Mouse (Mus musculus) myocyte (in vitro differentiated cells): ENCODE data around the gene Gm20489. TPM values are rescaled to one million over a fixed set of nuclear protein-coding genes. Genes with fewer than 3 reads are reported as not detected.

Source experiments
- H3K27me3 ChIP-seq: one replicate; pipeline ENCODE4 v1.6.1; 2011; ENCODE audit not compliant: control insufficient read depth, insufficient read depth, insufficient read length
- H3K36me3 ChIP-seq: one replicate; pipeline ENCODE4 v1.6.1; 2011; ENCODE audit not compliant: control insufficient read depth, insufficient read depth
- H3K4me2 ChIP-seq: one replicate; pipeline ENCODE4 v1.6.1; 2011; ENCODE audit warnings: low read depth, control low read depth
- H3K4me3 ChIP-seq: one replicate; pipeline ENCODE4 v1.5.1; 2011; ENCODE audit warnings: mild to moderate bottlenecking, control low read depth, moderate library complexity
- H3K79me2 ChIP-seq: one replicate; pipeline ENCODE4 v1.6.1; 2011; ENCODE audit not compliant: control insufficient read depth, insufficient read depth
- H3ac ChIP-seq: one replicate; pipeline ENCODE4 v1.6.1; 2011; ENCODE audit not compliant: control insufficient read depth, insufficient read length
- CEBPB ChIP-seq: IDR thresholded peaks from 2 replicates; pipeline ENCODE4 v1.6.1; 2011; ENCODE audit warnings: mild to moderate bottlenecking, moderate library complexity; ENCODE audit not compliant: poor library complexity, insufficient read depth, severe bottlenecking
- E2F4 ChIP-seq: IDR thresholded peaks from one replicate; pipeline ENCODE4 v1.6.1; 2011; ENCODE audit warnings: mild to moderate bottlenecking, control low read depth, moderate library complexity; ENCODE audit not compliant: insufficient read depth
- MAX ChIP-seq: IDR thresholded peaks from one replicate; pipeline ENCODE4 v1.6.1; 2011; ENCODE audit warnings: low read depth, mild to moderate bottlenecking, control low read depth
- MYOD1 ChIP-seq, 3 experiments: IDR thresholded peaks; one replicate each; pipeline ENCODE4 v1.6.1; 2011; ENCODE audit warnings: control low read depth in 2 of 3, low read depth in 2 of 3, mild to moderate bottlenecking in 2 of 3, moderate library complexity in 1 of 3; ENCODE audit not compliant: insufficient read length in 2 of 3, control insufficient read depth in 1 of 3
- MYOG ChIP-seq, 3 experiments: IDR thresholded peaks; one replicate each; pipeline ENCODE4 v1.6.1; 2011; ENCODE audit warnings: control low read depth in 2 of 3, low read depth in 2 of 3, mild to moderate bottlenecking in 2 of 3; ENCODE audit not compliant: insufficient read length in 2 of 3, control insufficient read depth in 1 of 3, insufficient read depth in 1 of 3
- POLR2A ChIP-seq: IDR thresholded peaks from one replicate; pipeline ENCODE4 v1.6.1; 2011; ENCODE audit warnings: low read depth, mild to moderate bottlenecking, control low read depth, moderate library complexity; ENCODE audit not compliant: insufficient read length
- POLR2AphosphoS2 ChIP-seq: IDR thresholded peaks from one replicate; pipeline ENCODE4 v1.6.1; 2011; ENCODE audit warnings: low read depth, control low read depth; ENCODE audit not compliant: insufficient read length
- REST ChIP-seq: IDR thresholded peaks from one replicate; pipeline ENCODE4 v1.6.1; 2011; ENCODE audit warnings: mild to moderate bottlenecking, control low read depth, moderate library complexity; ENCODE audit not compliant: insufficient read depth, insufficient read length
- SRF ChIP-seq: IDR thresholded peaks from one replicate; pipeline ENCODE4 v1.6.1; 2011; ENCODE audit warnings: low read depth; ENCODE audit not compliant: control insufficient read depth, insufficient read length
- TCF12 ChIP-seq: IDR thresholded peaks from one replicate; pipeline ENCODE4 v1.6.1; 2011; ENCODE audit warnings: mild to moderate bottlenecking, control low read depth; ENCODE audit not compliant: poor library complexity, insufficient read depth, severe bottlenecking
- TCF3 ChIP-seq: IDR thresholded peaks from one replicate; pipeline ENCODE4 v1.6.1; 2011; ENCODE audit warnings: low read depth, control low read depth; ENCODE audit not compliant: insufficient read length
- USF1 ChIP-seq: IDR thresholded peaks from one replicate; pipeline ENCODE4 v1.6.1; 2011; ENCODE audit warnings: low read depth, mild to moderate bottlenecking, control low read depth, moderate library complexity
- polyA plus RNA-seq: library from polyadenylated mRNA; unstranded; fragments of >200 nt; fragmentation: generic; extraction: Trizol; gene quantifications from one replicate; pipeline ENCODE4 v1.2.1, GENCODE M21; 2012; ENCODE audit warnings: missing spikeins

Gm20489 gene
- polyA plus RNA-seq: not detected

GRCm38 (mm10) chrX:101268755-101269124 lies at the start of gene Gm20489:
Gene Gm20489, minus strand, starts transcription at chrX:101269023.
- H3K4me2 ChIP-seq: peak within 1 kb of the TSS; percentile 12
- no peaks in the 10 kb centered on the region for H3K27me3 ChIP-seq
- no peak for TF ChIP-seq TCF3
- TF ChIP-seq USF1: no peak
- TF ChIP-seq CEBPB: no peak
- no peak for TF ChIP-seq REST
- TF ChIP-seq TCF12: no peak
- no peak for TF ChIP-seq MYOG (IDR thresholded peaks at IDR 0.05; ENCODE audit: control insufficient read depth in 1 of 3, insufficient read depth in 1 of 3, insufficient read length in 2 of 3, low read depth in 2 of 3)
- no peak for TF ChIP-seq MYOD1 (IDR thresholded peaks at IDR 0.05; ENCODE audit: control insufficient read depth in 1 of 3, insufficient read length in 2 of 3, low read depth in 2 of 3)
- no peak for TF ChIP-seq E2F4
- no peak for TF ChIP-seq POLR2AphosphoS2
- TF ChIP-seq MAX: no peak
- no peak for TF ChIP-seq POLR2A
- TF ChIP-seq SRF: no peak
- H3K79me2 ChIP-seq: no peaks in the 10 kb centered on the region
- no peak within 1 kb of the TSS for H3K4me3 ChIP-seq
- no peak within 1 kb of the TSS for H3ac ChIP-seq
- no peaks in the 10 kb centered on the region for H3K36me3 ChIP-seq

- Histone ChIP-seq H3K4me3 (no peak overlapping the region), H3K36me3 (no peaks in the 10 kb centered on the region), H3K27me3 (peaks cover 4% of the 10 kb centered on the region), H3K4me2 (no peak overlapping the region), H3K79me2 (no peaks in the 10 kb centered on the region), H3ac (no peak overlapping the region)
- TF ChIP-seq CEBPB: no peak
These were observed 45.0 kb upstream of the Gm20489 start for GRCm38 (mm10) chrX:101313625-101314359.

- H3K36me3 ChIP-seq: no peaks in the 10 kb centered on the region
- no peak overlapping the region for H3K4me3 ChIP-seq
- no peak overlapping the region for H3ac ChIP-seq
- H3K79me2 ChIP-seq: no peaks in the 10 kb centered on the region
- peaks cover 4% of the 10 kb centered on the region for H3K27me3 ChIP-seq
- TF ChIP-seq SRF (no peak), CEBPB (no peak), MYOG (IDR thresholded peaks at IDR 0.05; ENCODE audit: control insufficient read depth in 1 of 3, insufficient read depth in 1 of 3, insufficient read length in 2 of 3, low read depth in 2 of 3) (no peak), REST (no peak), POLR2AphosphoS2 (no peak), MYOD1 (IDR thresholded peaks at IDR 0.05; ENCODE audit: control insufficient read depth in 1 of 3, insufficient read length in 2 of 3, low read depth in 2 of 3) (no peak), USF1 (no peak), POLR2A (no peak), TCF3 (no peak), E2F4 (no peak)
- no peak overlapping the region for H3K4me2 ChIP-seq
These were observed 40.5 kb upstream of the Gm20489 start for GRCm38 (mm10) chrX:101309299-101309698.

- no peak for TF ChIP-seq REST
- no peak for TF ChIP-seq MYOG (IDR thresholded peaks at IDR 0.05; ENCODE audit: control insufficient read depth in 1 of 3, insufficient read depth in 1 of 3, insufficient read length in 2 of 3, low read depth in 2 of 3)
- TF ChIP-seq TCF3: no peak
- TF ChIP-seq POLR2AphosphoS2: no peak
- no peak for TF ChIP-seq CEBPB
- Histone ChIP-seq H3K27me3 (no peaks in the 10 kb centered on the region), H3K4me2 (no peak overlapping the region), H3ac (no peak overlapping the region), H3K79me2 (no peaks in the 10 kb centered on the region), H3K4me3 (no peak overlapping the region), H3K36me3 (no peaks in the 10 kb centered on the region)
These were observed 35.8 kb upstream of the Gm20489 start for GRCm38 (mm10) chrX:101304646-101305045.

- no peaks in the 10 kb centered on the region for H3K36me3 ChIP-seq
- H3K27me3 ChIP-seq: no peaks in the 10 kb centered on the region
- H3K4me3 ChIP-seq: no peak overlapping the region
- no peak for TF ChIP-seq POLR2AphosphoS2
- TF ChIP-seq USF1: no peak
- TF ChIP-seq MAX: no peak
- no peak for TF ChIP-seq MYOG (IDR thresholded peaks at IDR 0.05; ENCODE audit: control insufficient read depth in 1 of 3, insufficient read depth in 1 of 3, insufficient read length in 2 of 3, low read depth in 2 of 3)
- TF ChIP-seq POLR2A: no peak
- TF ChIP-seq CEBPB: no peak
- no peak for TF ChIP-seq E2F4
- no peak for TF ChIP-seq MYOD1 (IDR thresholded peaks at IDR 0.05; ENCODE audit: control insufficient read depth in 1 of 3, insufficient read length in 2 of 3, low read depth in 2 of 3)
- TF ChIP-seq REST: no peak
- no peak for TF ChIP-seq TCF12
- TF ChIP-seq TCF3: no peak
- no peak for TF ChIP-seq SRF
- no peak overlapping the region for H3ac ChIP-seq
- no peaks in the 10 kb centered on the region for H3K79me2 ChIP-seq
- H3K4me2 ChIP-seq: no peak overlapping the region
These were observed 32.8 kb upstream of the Gm20489 start for GRCm38 (mm10) chrX:101301654-101302053.
